Mouse (Mus musculus): ENCODE data around the gene Gm11214.

- TF ChIP-seq CTCF (IDR thresholded peaks at IDR 0.05 in 2 of 3, conservative IDR thresholded peaks at IDR 0.05 in 1 of 3; ENCODE audit: control insufficient read depth in 1 of 3, insufficient read depth in 1 of 3, low read depth in 2 of 3, low read length in 3 of 3, poor library complexity in 1 of 3, severe bottlenecking in 1 of 3) (no peak), CHD1 (IDR thresholded peaks at IDR 0.05; ENCODE audit: low read depth, low read length) (no peak), POLR2A (IDR thresholded peaks at IDR 0.05; ENCODE audit: control insufficient read depth in 1 of 2, insufficient read depth in 1 of 2, low read depth in 1 of 2, low read length in 2 of 2, poor library complexity in 1 of 2) (no peak), HCFC1 (IDR thresholded peaks at IDR 0.05; ENCODE audit: low read depth, low read length) (no peak), ZC3H11A (IDR thresholded peaks at IDR 0.05; ENCODE audit: low read depth, low read length) (no peak), USF2 (IDR thresholded peaks at IDR 0.05; ENCODE audit: borderline replicate concordance in 1 of 2, insufficient read depth in 1 of 2, low read depth in 1 of 2, low read length in 2 of 2) (no peak)
These were observed 11.9 kb upstream of the Gm11214 start for GRCm38 (mm10) chr4:63675128-63675527.
